Mouse (Mus musculus) left cerebral cortex, adult 11 months (tissue): ENCODE results near the gene Tob2.
A peak's percentile ranks its signal among the peaks of the same experiment; 100 is the strongest.

ENCODE experiments used
- DNase-seq: peaks from one replicate; pipeline ENCODE4 v3.0.0; 2022; ENCODE audit warnings: low spot score

Gene Tob2

DNA sequence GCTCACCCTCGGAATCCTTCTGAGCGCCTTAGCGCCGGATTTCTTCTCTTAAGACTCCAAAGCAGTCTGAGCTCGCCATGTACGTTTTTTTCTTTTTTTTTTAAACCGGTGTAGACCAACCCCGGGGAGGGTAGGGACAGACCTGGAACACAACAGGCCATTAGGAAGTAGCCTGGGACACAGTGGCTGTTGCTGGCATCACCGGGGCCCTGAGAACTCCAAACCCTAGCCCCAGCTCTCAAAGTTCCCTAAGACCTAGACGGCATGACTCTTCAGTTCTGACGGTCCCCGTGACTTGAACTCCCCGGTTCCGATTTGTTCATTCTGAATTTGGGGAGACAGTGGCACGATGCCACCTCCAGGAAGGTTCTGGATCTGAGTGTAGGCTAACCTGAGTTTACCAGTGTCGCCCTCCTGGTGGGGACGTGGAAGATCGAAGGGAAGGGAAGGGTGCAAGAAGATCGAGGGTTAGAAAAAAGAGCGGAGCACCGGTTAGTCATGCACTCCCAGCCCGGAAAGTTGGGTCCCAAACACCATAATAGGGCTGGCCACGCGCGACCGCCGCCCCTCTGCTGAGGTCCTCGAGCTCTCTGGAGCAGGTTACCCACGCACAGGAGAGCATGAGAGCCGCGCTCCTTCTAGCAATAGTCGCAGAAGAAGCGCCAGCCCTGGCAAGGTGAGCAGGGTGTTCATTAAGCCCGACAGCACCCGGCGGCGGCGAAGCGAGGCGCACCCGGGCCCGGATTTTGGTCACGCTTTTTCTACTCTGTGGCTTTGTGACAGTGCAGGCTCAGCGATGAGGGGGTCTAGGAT lies at the start of gene Tob2:
TSS of gene Tob2 (minus strand) at position 280 of the 813 bp plus-strand sequence.
- DNase-seq: peak; percentile 69

DNA sequence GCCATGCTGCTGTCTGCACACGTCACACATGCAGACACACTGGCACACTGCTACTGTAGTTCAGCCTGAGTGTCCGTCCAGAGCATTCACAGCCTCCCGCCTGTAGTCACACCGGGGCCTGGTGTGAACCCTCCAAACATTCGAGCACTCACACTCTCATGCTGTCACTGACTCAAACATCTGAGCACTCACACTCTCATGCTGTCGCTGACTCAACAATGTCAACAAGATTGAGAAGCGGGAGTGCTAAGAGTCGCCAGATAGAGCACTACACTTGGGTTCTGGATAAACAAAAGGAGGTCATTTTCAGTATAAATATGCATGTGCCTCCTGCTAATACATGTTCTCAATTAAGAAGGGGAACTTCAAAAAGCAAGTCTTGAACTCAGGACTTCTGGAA lies 49.4 kb upstream of the Tob2 start:
- no peak for DNase-seq

DNA sequence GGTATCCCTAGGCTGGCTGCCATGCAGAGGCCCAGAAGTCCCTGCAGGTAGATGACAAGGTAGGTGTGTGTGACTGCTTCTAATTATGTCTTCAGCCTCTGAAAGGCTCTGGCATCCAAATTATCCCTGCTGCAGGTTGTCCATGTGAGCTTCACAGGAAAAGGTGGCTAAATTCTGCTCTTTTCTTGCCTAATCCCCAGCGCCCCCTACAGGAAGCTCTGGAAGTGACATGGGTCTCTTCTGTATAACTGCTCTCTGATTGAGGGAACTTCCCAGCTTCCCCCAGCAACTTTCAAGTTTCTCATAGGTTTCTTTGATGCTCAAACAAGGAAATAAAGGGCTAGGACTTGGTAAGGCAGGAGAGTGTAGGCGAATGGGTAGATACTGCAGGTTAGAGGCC lies 46.3 kb upstream of the Tob2 start:
- DNase-seq: no peak

DNA sequence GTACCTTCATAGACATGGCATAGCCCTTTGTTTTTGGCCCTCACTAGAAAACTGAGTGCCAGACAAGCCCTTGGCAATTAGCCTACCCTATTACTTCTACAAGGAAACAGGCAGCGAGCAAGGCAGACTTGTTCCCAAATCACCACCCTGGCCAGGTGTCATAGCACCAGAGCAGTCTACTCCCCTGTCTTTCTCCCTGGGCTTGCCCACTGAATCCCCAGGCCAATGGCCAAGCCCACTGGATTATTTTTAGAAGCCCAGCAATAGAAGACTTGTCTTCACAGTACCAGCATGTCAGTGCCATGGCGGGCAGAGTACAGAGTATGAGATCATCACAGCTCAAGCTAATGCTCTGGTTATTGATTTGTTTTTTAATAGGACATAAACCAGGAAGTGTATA lies 40.2 kb upstream of the Tob2 start:
- no peak for DNase-seq

DNA sequence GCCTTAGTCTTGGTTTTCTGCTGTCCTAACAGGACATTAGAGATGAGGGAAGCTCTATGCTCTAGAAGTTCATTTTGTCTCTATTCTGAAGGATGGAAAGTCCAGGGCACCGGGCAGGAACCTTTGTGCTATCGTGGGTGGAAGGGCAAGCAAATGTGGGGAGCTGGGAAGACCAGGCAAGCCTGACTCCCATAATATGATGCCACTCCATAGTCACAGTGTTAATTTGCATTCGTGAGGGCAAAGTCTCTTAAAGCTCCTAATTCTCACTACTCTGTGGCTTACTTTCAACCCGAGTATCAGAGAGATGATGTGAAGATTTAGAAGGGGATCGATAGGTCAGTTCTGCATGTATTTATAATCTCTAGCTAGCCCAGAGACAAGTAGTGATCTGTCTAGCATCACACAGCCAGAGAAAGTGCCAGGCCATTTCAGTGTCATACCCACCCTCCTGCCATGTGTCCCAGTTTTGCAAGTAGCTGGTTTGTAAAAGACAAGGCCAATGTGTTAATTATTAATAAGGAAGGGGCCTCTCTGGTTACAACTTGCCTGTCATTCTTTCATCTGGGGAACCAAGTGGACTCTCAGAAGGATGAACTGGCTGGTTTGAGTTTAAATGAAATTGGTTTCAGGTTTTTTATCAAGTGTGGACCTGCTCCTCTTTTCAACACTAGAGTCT lies 39.1 kb upstream of the Tob2 start:
- no peak for DNase-seq

DNA sequence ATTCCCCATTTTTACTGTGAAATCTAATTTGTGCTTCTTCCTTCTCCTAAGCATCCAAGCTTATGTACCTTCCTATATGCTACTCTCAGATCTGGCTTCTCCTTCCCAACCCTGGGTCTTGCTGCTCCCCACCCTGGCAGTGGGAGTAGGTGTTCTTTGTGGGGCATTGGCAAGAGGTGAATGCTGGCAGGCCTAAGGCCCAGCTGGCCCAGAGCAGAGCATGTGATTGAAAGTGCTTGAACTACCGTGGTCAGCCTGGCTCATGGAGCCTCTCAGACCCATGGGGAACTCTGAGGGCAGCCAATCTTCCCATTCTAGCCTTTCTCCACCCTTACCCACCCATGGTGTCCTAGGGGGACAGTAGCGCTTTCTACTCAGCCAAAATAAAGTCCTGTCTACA lies 37.8 kb upstream of the Tob2 start:
- no peak for DNase-seq

DNA sequence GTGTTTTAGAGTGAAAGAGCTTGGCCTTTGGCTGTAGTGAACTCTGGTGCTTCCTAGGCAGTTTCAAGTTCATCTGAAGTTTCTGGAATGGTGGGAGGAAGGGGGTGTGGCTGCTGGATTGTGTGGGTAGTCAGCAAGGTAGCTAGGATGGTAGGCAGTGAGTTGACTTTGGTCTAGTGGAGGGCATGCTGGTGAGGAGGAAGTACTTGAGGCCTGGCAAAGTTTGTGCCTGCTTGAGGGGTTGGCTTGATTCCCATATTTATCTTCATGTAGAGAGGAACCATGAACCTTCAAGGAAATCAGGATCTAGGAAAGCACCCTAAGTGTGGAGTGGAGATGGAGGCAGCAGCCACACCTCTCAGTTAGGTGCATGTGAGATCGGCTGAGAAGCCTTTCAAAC lies 35.4 kb upstream of the Tob2 start:
- no peak for DNase-seq

DNA sequence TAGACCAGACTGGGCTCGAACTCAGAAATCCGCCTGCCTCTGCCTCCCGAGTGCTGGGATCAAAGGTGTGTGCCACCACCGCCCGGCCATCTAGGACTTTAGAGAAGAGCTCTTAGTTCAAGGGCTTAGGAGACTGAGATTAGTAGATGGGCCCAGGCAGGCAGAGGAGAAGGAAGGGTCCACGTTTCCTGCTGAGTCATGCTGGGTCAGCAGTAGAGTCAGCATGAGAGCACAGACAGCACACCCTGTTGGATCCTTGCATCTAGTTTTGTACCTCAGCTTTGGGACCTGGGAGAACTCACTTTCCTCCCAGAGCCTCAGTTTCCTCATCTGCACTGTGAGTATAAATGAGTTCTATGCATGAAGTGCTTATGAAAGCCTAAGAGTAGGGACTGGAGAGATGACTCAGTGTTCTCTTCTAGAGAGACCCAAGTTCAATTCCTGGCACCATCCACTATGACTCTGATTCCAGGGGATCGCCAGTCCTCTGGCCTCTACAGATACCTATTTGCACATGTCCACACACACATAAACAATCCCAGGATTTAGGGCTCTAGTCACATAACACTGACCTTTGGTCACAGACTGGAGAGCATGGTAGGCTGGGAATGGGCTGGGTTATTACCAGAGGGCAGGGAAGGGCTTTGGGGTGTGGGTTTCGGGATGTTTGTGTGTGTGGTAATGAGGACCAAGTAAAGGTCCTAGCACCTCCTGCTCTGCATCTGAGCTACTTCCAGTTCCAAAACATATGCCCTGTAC lies 33.4 kb upstream of the Tob2 start:
- DNase-seq: no peak

DNA sequence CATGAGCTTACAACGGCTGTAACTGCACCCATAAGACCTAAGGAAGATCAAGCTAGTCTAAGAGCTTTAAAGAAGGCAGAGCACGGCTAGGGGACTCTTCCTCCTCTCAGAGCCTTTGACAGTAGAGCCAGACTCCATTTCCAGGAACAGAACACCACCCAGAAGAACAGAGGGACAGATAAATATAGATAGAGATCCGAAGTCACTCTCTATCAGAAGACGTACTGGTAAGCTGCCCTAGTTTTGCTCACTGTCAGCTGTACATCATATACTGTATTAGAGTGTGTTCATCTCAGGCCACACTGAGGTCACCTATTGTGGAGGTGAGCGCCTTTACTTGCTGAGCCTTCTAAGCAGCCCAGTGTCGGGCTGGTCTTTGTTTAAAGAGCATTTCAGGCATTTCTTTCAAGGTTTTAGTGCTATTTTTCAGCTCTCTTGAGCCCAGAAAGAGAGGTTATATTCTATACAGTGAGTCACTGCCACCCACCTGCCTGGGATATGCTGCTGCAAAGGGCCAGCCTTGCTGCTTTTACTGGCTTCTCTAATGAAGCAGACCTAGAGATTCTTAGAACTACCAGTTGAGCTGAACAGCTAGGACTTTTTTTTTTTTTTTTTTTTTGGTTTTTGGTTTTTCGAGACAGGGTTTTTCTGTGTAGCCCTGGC lies 32.7 kb upstream of the Tob2 start:
- peak; percentile 47 for DNase-seq

DNA sequence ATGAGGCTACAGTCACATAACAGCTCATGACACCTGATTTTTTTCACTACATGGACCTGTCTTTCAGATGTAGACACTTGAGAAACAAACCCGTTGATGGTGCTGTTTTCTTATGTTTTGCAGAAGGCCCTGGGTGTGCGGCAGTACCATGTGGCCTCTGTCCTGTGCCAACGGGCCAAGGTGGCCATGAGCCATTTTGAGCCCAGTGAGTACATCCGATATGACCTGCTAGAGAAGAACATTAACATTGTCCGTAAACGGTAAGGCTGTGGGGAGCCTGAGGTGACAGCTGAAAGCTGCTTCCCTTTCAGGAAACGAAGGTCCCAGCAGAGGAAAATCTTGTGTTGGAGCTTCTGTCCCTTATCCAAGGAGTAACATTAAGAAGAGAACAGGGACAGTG lies 30.6 kb upstream of the Tob2 start:
- no peak for DNase-seq

DNA sequence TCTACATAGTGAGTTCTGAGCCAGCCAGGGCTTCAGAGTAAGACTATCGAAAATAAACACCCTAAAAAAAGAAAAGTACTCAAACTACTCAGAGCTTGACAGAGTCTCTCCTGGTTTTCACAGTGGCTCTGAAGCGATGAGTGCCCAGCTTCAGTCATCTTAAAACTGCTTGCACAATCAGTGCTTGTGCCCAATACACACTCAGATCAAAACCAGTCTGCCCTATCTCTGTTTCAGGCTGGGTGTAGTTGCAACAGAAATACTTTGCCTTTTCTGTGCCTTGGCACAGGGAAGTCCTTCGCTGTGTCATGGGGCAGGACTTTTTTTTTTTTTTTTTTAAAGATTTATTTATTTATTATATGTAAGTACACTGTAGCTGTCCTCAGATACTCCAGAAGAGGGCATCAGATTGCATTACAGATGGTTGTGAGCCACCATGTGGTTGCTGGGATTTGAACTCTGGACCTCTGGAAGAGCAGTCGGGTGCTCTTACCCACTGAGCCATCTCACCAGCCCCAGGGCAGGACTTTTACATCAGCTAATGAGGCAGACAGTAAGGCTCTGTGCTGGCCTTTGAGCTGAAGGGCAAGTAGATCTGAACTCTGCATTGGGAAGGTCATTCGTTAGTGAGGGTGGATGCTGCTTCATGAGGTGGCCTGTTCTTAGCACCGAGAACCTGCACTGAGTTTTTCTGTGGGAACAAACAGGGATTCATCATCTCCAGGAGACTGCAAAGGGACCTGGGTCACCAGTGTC lies 28.4 kb upstream of the Tob2 start:
- DNase-seq: no peak

DNA sequence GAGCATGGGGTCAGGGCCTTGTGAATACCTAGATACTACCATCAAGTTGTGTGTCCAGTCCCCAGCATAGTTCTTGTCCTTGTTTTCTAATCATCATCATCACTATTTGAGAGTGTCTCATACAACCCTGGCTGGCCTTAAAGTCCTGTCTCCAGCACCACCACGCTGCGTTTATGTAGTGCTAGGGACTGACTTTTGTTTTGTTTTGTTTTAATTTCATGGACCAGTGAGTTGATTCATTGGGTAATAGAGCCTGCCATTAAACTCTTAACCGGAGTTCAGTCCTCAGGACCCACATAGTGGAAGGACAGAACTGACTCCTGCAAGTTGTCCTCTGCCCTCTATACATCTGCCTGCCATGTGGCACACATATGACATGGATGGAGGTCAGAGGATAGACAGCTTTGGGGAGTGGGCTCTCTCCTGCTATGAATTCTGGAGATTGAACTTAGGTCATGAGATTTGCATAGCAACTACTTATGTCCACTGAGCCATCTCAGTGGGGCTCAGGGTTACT lies 26.9 kb upstream of the Tob2 start:
- no peak for DNase-seq

DNA sequence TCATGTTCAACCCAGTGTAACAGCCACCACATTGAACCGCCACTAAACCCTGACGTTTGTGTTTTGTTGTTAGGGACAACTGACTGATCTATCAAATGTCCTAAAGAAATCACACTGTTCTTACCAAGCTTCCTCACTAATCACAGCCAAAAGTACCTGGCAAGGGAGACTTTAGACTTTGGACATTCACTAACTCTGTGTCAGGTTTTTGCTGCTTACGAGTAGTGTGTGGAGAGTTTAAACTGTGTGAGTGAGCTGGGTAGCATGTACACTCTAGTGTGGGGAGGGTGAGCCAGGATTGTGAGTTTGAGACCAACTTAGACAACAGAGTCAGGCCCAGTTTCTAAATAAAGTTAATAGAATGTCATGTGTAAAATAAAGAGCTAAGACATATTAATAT lies 23.8 kb upstream of the Tob2 start:
- no peak for DNase-seq

DNA sequence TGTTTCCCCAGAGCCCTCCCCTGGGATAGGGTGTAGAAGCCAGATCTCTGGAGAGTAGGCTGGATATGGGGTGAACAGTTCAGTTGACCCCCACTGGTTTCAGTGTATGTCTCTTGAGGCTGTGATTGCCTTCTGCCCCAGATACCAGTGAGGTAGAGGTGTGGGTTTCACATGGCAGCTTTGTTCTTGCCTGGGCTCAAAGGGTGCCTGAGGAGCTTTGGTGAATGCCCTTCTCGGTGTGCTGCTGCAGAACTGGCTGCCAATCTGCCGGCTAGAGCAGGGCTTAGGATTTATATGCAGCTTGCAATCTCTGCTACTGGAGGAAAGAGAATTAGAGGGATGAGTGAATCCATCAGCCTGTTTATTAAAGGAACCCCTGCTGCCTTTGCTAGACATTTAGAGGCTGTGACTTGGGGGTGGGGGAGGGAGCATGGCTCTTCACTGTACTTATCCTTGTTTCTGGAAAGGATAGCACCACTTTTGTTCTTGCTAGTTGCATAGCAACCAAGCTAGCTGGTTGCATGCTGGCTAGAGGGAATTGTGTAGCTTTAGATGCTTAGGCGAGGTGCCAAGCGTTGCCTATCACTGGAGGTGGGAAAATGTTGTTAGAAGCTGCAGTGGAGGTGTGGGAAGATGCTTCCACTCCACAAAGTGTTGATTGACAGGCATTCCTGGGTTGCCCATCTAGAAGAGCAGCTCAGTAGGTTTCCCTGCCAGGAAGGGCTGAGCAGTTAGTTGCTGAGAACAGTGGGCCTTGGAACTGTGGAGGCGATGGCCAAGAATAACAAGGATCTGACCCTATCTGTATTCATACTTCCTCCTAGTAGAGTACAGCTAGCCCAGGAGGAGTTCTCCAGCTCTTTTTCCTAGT lies 21.2 kb upstream of the Tob2 start:
- DNase-seq: peak; percentile 68

DNA sequence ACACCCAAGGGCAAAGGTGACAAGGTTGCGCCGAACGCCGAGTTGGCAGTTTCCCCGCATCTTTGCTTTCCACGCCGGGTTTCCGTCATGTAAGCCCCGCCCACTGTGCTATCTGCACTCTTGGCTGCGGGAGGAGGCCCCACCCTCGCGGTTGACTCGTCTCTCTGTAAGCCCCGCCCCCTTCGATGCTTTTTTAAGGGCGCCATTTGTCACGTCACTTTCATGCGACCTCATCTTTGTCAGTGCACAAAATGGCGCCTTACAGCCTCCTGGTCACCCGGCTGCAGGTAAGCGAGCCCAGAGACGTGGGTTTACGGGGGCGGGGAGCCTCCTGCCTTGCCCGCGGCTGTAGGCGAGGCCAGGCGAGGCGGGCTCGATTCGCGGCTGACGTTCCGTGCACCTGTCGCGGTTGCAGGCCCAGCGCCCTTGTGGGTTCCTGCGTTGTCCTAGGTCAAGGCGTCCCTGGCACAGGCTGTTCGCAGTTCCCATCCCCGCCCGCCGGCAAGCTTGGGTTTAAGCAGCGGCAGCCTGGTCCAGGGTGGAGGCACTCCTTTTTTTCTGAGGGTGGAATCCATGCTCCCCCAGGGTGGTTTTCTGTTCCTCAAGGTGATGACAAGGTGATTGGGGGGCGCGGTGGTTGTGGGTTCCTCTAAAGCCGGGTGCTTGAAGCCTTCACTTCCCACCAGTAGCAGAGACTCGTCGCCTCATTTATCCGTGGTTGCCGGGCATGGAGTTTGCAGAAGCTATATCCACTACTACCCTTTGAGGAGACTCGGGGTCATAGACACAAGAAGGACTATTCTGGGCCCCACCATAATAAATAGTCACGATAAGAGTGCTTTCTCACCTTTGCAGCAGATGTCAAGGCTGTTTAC lies 13.9 kb upstream of the Tob2 start, which contains the start of gene Aco2:
TSS of gene Aco2 (plus strand) at position 48 of the 875 bp plus-strand sequence.
- DNase-seq: peak; percentile 98

DNA sequence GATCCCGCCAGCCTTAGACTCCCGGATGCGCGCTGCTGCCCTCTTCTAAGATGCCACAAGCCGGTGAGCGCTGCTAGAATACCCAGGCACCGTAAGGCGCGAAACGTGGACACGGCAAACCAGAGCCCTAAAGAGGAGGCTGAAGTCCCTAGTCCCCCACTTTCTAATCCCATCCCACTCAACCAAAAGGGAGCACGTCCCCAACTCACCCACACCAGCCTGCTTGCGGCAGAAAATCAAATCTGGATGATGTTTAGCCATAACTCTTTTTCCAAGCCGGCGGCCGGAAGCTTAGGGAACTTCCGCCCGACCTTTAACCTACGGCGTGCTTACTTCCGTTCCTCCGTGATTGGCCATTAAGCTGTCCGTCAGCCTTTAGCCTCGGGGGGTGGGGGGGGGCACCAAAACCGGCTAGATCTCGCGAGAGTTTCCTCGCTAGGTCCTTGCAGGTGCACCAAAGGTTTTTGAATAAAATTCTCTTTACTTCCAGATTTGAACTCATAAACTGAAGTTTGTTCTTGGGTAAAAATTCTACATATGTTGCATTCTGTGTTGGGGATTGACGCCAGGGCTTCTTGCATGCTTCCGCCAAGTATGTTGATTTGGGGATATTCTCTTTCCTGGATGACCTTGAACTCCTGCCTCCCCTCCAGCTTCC lies 13.1 kb upstream of the Tob2 start, which contains the start of gene Phf5a:
TSS of gene Phf5a (minus strand) at position 308 of the 658 bp plus-strand sequence.
- peak; percentile 70 for DNase-seq

DNA sequence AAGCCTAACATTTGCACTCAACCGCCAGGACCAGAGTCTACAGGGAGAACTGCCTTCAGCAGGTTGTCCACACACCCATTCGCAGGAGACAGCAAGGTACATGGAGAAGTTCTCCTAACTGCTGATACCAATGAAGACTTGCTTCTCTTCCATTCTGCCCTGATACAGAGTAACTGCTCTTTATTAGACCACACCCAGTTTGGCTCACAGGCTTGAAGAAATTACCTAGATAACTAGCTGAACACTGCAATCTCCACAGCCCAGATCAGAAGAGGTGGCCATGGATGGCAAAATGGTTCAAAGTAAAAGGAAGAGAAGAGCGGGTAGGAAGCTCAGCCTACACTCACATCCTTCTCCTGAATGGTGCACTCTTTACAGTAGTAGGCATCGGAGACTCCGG lies 11.4 kb upstream of the Tob2 start:
- DNase-seq: no peak

DNA sequence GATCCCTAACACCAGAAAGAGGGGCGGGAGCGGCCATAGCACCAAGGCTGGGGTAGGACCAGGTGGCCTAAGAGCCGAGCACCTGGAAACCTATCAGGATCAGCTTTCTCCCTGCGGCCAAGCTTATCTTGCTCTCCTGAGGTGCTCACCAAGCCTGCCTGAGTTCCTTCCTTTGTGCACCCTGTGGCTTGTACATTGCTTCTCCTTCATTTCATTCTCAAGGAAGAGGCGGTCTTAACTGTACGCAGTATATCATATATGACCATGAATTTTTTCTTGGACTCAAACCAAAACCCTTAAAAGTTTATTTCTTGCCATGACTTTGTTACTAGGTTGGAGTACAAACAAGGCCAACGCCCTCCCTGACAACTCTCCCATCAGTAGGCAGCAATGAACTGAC lies 5.6 kb upstream of the Tob2 start:
- DNase-seq: no peak
